Mouse (Mus musculus) forebrain, postnatal 0 days (tissue): ENCODE results near the gene Fam90a1a. TPM values are rescaled to one million over a fixed set of nuclear protein-coding genes. Genes with fewer than 3 reads are reported as not detected.
A peak's percentile ranks its signal among the peaks of the same experiment; 100 is the strongest.

Source experiments
- ATAC-seq: fragments of 200-750 bp; cut with Nextera tagmentation; 2 replicates; pipeline ENCODE4 v1.8.0; 2017; ENCODE audit warnings: mild to moderate bottlenecking, moderate library complexity
- DNase-seq: peaks from one replicate; pipeline ENCODE4 v3.0.0-alpha.2; 2015
- H3K27ac ChIP-seq: fragments of 300-500 bp; sonication (generic); 2 replicates; pipeline ENCODE4 v1.5.1; 2014; ENCODE audit warnings: low read depth, mild to moderate bottlenecking, antibody characterized with exemption, low read length, moderate library complexity, mixed read lengths
- H3K27me3 ChIP-seq: fragments of 300-500 bp; sonication (generic); 2 replicates; pipeline ENCODE4 v1.6.1; 2014; ENCODE audit warnings: mild to moderate bottlenecking, low read length, mixed read lengths; ENCODE audit not compliant: insufficient read depth
- H3K36me3 ChIP-seq: fragments of 300-500 bp; sonication (generic); 2 replicates; pipeline ENCODE4 v1.6.1; 2014; ENCODE audit warnings: mild to moderate bottlenecking, moderate library complexity; ENCODE audit not compliant: insufficient read depth
- H3K4me1 ChIP-seq: fragments of 300-500 bp; sonication (generic); 2 replicates; pipeline ENCODE4 v1.6.1; 2014; ENCODE audit warnings: antibody characterized with exemption; ENCODE audit not compliant: insufficient read depth
- H3K4me2 ChIP-seq: fragments of 300-500 bp; sonication (generic); 2 replicates; pipeline ENCODE4 v1.6.1; 2014; ENCODE audit warnings: low read depth, mild to moderate bottlenecking, moderate library complexity
- H3K4me3 ChIP-seq: fragments of 300-500 bp; sonication (generic); 2 replicates; pipeline ENCODE4 v1.5.1; 2014; ENCODE audit warnings: low read depth, low read length, mixed read lengths
- H3K9ac ChIP-seq: fragments of 300-500 bp; sonication (generic); 2 replicates; pipeline ENCODE4 v1.6.1; 2014; ENCODE audit warnings: mild to moderate bottlenecking
- H3K9me3 ChIP-seq: fragments of 300-500 bp; sonication (generic); 2 replicates; pipeline ENCODE4 v1.6.1; 2016; ENCODE audit warnings: low read length
- CTCF ChIP-seq: sonication (generic); IDR thresholded peaks from 2 replicates; pipeline ENCODE4 v1.5.1; 2016; ENCODE audit warnings: antibody characterized with exemption, control low read depth, low read depth
- WGBS: fragments of 180-500 bp; shearing (Covaris S2); extraction: QIAGEN DNeasy Blood & Tissue Kit; methylation state at CpG from one replicate; pipeline ENCODE4 v1.1.7; 2014; 5-methylcytosine and 5-hydroxymethylcytosine counted together
- polyA plus RNA-seq: library from polyadenylated mRNA; unstranded; fragments of >200 nt; fragmentation: Nextera tagmentation; extraction: Ambion mirVana; gene quantifications from 2 replicates; pipeline ENCODE4 v1.2.1, GENCODE M21; 2015
- total RNA-seq: library from RNA; depleted of rRNA; stranded (reverse); fragments of >200 nt; gene quantifications from 2 replicates; pipeline ENCODE4 v1.2.3, GENCODE M21; 2014

The Fam90a1a gene
- total and polyA plus RNA-seq, 2 experiments from 2014 or later, result not detected

- peak; percentile 47 for ATAC-seq
- Histone ChIP-seq H3K4me1 (no peaks in the 10 kb centered on the region), H3K9me3 (no peaks in the 10 kb centered on the region), H3K4me3 (no peak overlapping the region), H3K9ac (no peak overlapping the region), H3K4me2 (no peak overlapping the region), H3K36me3 (no peaks in the 10 kb centered on the region), H3K27ac (no peak overlapping the region), H3K27me3 (no peaks in the 10 kb centered on the region)
- DNase-seq, result peak; percentile 31
- 59% methylated on average over 8 of the region's 8 CpGs for WGBS
- TF ChIP-seq CTCF, result peak; percentile 51
These were observed 23.3 kb downstream of the Fam90a1a start for GRCm38 (mm10) chr8:21981664-21982337.

- H3K4me3 ChIP-seq, result no peak overlapping the region
- no peak overlapping the region for H3K4me2 ChIP-seq
- no peaks in the 10 kb centered on the region for H3K27me3 ChIP-seq
- H3K9ac ChIP-seq, result no peak overlapping the region
- no peaks in the 10 kb centered on the region for H3K4me1 ChIP-seq
- DNase-seq (peak; percentile 59), ATAC-seq (peak; percentile 96)
- peak; percentile 82 for TF ChIP-seq CTCF
- WGBS, result 21% methylated on average over 6 of the region's 6 CpGs
- H3K36me3 ChIP-seq, result no peaks in the 10 kb centered on the region; the same call in 1 of the 2 replicates
- H3K9me3 ChIP-seq, result no peaks in the 10 kb centered on the region
- H3K27ac ChIP-seq, result no peak overlapping the region
These were observed 33.7 kb downstream of the Fam90a1a start for GRCm38 (mm10) chr8:21992184-21992583.

- no peak for ATAC-seq
- Histone ChIP-seq H3K27ac (no peak overlapping the region), H3K27me3 (no peaks in the 10 kb centered on the region), H3K36me3 (no peaks in the 10 kb centered on the region; the same call in 1 of the 2 replicates), H3K9me3 (no peaks in the 10 kb centered on the region), H3K9ac (no peak overlapping the region), H3K4me2 (no peak overlapping the region), H3K4me1 (no peaks in the 10 kb centered on the region), H3K4me3 (no peak overlapping the region)
- no peak for DNase-seq
- WGBS, result 58% methylated on average over 3 of the region's 3 CpGs
- no peak for TF ChIP-seq CTCF
These were observed 36.7 kb downstream of the Fam90a1a start for GRCm38 (mm10) chr8:21995181-21995580.

GRCm38 (mm10) chr8:22004750-22005522 is 46.4 kb downstream of the Fam90a1a start:
- no peaks in the 10 kb centered on the region for H3K4me1 ChIP-seq
- TF ChIP-seq CTCF, result no peak
- H3K9me3 ChIP-seq, result no peaks in the 10 kb centered on the region
- ATAC-seq (no peak), DNase-seq (no peak)
- no peak overlapping the region for H3K4me2 ChIP-seq
- H3K27ac ChIP-seq, result no peak overlapping the region
- no peak overlapping the region for H3K9ac ChIP-seq
- H3K36me3 ChIP-seq, result no peaks in the 10 kb centered on the region
- WGBS, result 83% methylated on average over 14 of the region's 14 CpGs
- H3K27me3 ChIP-seq, result no peaks in the 10 kb centered on the region
- no peak overlapping the region for H3K4me3 ChIP-seq

- Histone ChIP-seq H3K36me3 (no peaks in the 10 kb centered on the region), H3K4me3 (no peak overlapping the region), H3K4me1 (no peaks in the 10 kb centered on the region), H3K27ac (no peak overlapping the region), H3K9ac (no peak overlapping the region), H3K27me3 (no peaks in the 10 kb centered on the region), H3K4me2 (no peak overlapping the region), H3K9me3 (no peaks in the 10 kb centered on the region)
- ATAC-seq, result no peak
- DNase-seq, result no peak
- 79% methylated on average over 6 of the region's 6 CpGs for WGBS
- no peak for TF ChIP-seq CTCF
These were observed 47.9 kb downstream of the Fam90a1a start for GRCm38 (mm10) chr8:22006423-22006822.

- Histone ChIP-seq H3K9ac (no peak overlapping the region), H3K4me2 (no peak overlapping the region), H3K36me3 (no peaks in the 10 kb centered on the region), H3K4me1 (no peaks in the 10 kb centered on the region), H3K9me3 (no peaks in the 10 kb centered on the region), H3K4me3 (no peak overlapping the region), H3K27ac (no peak overlapping the region), H3K27me3 (no peaks in the 10 kb centered on the region)
- WGBS, result 36% methylated on average over 3 of the region's 3 CpGs
- no peak for DNase-seq
- ATAC-seq, result no peak
- no peak for TF ChIP-seq CTCF
These were observed 50.9 kb downstream of the Fam90a1a start for GRCm38 (mm10) chr8:22009403-22009802.
